Mouse (Mus musculus): Measurements from ENCODE around the gene Ssr2.
A peak's percentile ranks its signal among the peaks of the same experiment; 100 is the strongest.
"Not testable (repeated sequence)": the region's sequence is repeated elsewhere in the genome, so short reads cannot be mapped to it uniquely, and the experiment has no call there.

Gene Ssr2

DNA sequence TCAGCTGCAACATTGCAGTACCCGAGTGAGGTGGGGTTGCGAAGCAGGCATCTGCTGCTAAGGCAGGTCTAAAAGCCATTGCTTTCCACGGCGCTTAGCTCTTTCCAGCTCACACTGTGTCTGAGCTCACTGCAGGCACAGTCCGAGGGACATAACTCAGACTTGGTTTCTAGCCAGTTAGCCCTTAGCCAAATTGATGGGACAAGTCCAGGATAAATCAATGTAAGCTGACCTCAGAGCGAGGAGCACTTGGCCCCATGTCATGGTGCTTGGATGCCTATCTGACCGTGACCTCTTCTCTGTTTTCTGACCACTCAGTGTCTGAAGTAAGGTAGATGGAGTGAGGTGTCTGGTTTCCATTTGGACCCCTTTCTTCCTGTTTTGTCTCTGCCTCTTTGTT, 11.7 kb upstream of the Ssr2 start:
- DNase-seq (ENCODE audit: low spot score), result peak; percentile 53

DNA sequence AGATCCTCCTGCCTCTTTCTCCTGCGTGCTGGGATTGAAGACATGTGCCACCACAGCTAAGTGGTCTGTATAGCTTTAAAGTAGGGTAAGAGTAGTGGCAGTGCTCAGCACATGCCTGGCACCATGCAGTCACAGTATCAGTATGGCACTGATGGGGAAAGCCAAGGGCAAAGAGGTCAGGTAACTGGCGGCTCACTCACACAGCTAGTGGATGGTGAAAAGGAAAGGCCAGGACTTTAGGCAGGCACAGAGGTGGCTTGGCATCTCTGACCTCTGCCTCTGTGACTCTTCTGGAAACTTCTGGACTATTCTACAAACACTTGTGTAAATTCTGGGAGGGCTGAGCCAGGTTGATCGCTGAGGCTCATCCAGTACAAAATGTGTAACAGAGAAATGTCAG, 9.6 kb upstream of the Ssr2 start:
- no peak for DNase-seq (ENCODE audit: low spot score)

DNA sequence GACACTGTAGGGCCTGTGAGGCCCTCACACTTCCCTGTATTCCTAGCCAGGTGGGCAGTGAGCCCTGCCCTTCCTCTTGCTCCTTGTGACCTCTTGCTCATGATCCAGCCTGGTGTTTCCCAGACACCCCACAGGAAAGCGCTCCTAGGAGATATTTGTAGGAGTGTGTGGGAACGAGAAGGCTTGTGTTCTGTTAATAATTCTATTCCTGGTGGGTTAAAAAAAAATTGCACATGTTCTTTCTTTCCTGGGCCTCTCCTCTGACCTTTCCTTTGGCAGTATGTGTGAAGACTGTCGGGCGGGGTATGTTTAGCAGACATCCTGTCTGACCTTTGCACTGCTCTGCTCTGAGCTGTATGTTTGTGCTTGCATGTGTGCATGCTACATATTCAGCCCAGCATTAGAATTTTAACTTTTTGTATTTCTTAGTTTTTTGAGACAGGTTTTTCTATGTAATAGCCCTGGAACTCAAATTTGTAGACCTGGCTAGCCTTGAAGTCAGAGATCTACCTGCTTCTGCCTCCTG, 9.1 kb upstream of the Ssr2 start:
- DNase-seq (ENCODE audit: low spot score), result no peak

DNA sequence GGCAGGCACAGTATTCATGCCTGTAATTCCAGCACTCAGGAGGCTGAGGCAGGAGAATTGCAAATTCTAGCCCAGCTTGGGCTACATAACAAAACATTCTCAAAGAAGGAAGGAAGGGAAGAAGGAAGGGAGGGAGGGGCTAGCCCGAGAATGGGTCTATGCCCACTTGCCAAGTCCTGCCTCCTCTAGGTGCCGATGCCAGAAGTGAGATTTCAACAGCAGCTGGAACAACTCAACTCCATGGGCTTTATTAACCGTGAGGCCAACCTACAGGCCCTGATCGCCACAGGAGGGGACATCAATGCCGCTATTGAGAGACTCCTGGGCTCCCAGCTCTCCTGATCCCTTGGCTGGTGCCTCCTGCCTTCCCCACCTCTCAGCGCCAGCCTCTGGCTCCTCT, 7.8 kb upstream of the Ssr2 start:
- no peak for DNase-seq (ENCODE audit: low spot score)

DNA sequence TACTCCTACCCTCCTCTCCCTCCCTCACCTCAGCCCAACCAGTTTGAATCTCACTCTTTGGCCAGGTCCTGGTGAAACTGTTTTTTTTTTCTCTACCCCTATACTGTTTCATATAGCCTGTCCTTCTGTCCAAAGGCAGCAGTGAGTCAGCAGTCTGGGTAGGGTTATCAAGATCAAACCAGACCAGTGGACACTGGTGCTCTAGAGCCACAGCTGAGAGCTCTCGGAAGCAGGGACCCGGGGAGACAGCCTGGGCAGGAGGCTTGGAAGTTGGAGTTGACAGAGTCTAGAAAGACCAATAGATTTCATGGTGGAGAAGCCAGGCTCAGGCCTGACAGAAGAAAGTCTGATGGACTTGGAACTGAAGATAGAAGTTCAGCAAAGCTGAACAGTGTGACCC, 7.1 kb upstream of the Ssr2 start:
- no peak for DNase-seq (ENCODE audit: low spot score)

DNA sequence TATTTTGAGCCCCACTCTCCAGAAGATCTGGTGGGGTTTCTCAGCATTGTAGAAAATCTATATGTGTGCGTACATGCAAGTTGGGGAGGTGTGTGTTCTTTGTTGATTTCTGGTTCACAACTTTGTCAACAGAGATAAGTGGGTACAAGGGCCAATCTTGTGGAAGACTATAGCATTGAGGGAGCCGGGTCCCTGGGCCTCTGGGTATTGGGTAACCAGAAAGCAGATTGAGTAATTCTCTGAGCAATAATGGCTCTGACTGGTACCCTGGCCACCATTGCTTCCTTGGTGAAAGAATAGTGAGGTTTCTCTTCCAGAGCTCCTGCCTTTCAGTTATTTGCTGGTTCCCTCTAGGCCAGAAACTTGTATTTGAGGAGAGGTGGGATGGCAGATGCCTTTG, 6.6 kb upstream of the Ssr2 start:
- no peak for DNase-seq (ENCODE audit: low spot score)

DNA sequence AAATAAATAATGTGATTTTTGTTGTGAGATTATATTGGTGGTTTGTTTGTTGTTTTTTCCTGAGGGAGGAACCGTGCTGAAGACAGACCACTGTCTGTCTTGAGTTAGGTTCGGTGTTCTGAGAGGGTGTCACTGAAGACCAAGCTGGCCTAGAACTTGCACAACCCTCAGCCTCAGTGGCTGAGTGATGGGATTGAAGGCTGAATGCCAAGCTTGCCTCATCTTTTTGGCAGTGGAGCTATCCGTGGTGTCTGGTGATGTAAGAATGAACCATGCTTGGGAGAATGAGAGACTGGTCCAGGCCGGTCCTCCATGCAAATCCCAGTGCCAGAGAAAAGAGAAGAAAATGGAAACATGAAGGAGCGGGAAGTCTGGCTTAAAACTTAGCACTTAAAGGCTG, 6.0 kb upstream of the Ssr2 start:
- no peak for DNase-seq (ENCODE audit: low spot score)

DNA sequence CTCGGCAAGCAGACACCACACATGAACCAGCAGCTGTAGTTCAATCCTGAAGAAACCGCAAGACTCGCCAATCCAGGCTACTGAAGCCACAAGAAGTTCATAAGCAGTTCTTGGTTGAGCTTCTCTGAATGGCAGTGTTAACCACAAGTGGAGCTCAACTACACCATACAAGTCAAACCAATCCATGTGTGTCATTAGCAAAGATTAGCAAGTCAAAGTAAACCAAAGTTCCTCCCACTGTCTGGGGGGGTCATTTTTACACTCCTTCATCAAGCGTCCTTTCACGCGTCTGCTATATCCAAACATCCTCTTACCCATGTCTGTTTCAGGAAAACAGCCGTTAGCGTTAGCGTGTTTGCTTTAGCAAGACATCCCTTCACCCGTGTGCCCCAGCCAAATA, 5.3 kb upstream of the Ssr2 start:
- no peak for DNase-seq (ENCODE audit: low spot score)

DNA sequence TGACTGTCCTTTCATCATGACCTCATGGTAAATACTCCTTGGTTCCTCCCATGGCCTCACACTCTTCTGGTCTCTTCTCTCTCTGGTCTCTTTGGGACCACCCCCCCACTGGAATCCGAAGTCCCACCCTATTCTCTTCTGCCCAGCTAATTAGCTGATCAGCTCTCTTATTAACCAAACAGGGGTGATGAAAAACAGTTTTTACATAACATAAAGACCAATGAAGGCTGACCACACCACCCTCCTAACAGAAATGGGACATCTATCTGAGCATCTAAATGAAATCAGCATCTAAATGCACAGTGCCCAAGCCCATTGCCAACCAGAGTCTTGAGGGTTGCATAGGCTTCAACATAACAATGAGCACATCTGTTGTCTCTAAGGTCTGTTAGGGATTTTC, 3.8 kb upstream of the Ssr2 start:
- DNase-seq (ENCODE audit: low spot score), result no peak

DNA sequence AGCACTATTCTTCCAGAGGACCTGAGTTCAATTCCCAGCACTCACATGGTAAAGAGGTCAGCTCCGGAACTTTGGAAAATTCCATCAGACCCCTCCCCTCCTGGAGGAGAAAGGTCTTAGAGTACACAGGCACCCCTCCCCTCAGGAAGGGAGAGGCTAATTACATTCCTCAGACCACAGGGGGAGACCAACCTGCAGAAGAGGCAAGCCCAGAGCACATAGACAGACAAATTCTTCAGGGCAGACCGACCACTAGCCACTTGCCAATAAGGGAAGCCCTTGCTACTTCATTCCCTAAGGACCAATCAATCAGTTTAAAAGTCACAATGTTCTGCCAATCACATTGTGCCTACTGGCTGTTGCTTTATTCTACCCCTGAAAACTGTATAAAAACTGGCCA, 2.8 kb upstream of the Ssr2 start:
- no peak for DNase-seq (ENCODE audit: low spot score)

DNA sequence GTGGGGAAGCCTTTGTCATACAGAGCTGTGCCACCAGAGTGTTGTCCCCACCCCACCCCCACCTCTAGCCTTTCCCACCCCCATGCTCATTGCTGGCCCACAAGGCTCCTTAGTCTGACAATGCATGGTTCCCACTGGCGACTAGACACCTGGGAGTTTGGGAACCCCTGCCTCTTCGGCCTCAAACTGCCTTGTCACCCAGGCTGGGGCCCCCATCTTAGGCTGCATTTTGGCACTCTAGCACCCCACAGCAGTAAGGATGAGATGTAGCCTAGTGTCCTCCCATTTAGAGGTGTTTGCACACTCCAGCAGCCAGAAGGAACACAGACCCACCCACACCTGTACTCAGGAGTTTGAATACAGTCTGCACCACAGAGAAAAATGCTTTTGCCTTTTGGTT, 1.9 kb upstream of the Ssr2 start:
- no peak for DNase-seq (ENCODE audit: low spot score)

DNA sequence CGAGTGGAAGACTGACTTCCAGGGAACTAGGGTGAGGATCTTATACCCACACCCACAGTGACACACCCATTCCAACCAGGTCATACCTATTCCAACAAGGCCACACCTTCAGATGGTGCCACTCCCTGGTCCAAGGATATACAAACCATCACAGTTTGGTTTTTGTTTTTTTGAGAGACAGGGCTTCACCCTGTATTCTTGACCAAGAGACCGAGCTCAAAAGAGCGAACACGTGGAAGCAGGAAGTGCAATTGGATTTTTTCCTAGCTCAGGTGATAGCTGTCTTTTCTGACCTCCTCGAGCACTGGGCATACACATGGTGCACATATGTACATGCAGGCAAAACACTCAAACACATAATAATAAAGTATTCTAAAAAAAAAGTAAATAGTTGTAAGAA, 2.2 kb downstream of the Ssr2 start:
- not testable (repeated sequence) for DNase-seq (ENCODE audit: low spot score)

DNA sequence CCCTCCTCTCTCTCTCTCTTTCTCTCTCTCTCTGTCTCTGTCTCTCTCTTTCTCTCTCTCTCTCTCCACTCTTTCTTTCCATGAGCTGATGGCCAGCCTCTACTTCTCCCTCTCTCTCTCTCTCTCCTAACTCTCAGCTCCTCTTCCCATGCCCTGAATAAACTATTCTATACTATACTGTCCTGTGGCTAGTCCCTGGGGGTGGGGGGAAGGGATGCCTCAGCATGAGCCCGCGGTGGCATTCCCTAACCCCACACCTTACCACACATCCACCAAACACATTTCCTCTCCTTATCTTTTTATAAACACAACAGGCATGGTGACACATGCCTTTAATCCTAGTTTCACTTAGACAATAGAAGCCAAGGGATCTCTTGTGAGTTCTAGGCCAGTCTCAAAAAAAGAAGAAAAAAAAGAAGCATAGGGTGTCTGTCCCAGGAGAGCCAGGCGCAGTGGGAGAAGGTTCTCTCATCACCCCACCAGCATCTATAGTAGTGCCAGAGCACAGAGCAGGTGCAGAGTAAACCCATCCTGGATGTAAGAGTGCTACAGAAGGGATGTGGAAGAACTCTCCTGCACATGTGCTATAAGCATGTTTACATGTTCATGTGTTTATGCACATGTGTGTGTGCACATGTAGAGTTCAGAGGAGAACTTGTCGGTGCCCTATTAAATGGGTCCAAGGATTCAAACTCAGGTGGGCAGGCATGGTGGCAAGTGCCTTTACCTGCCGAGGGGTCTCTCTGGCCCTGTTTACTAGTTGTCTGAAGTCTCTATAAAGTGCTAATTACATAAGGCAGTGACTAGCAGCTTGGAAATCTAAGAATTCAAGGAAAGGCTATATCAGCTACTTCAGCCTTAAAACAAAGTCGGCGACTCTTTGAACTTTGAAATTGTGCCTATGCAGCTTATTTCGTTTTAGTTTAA, 3.1 kb downstream of the Ssr2 start:
- no peak for DNase-seq (ENCODE audit: low spot score)

DNA sequence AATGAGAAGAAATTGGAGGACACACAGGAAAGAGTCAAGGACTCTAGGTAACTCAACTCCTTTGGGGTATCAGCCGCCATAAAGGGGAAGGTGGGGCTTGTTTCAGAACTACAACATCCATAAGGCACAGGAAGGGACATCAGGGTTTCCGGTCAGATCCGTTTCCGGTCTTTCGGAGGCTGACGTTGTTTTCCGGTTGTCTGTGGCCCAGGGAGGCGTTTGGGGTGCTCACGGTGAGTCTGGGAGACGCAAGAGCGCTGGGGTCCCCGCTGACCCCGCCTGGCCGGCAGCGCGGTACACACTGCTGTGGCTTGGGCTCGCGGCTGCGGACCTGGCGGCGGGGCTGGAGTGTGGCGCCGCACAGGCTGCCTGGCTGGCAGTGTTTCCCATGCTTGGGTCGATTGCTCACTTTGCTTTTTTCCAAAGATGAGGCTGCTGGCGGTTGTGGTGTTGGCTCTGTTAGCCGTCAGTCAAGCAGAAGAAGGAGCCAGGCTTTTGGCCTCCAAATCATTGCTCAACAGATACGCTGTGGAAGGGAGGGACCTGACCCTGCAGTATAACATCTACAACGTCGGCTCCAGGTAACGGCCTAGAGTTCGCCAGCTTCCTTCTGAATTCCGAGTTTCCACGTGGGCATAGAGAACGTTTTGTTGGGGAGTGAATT, 3.9 kb downstream of the Ssr2 start:
- peak; percentile 80 for DNase-seq (ENCODE audit: low spot score)

DNA sequence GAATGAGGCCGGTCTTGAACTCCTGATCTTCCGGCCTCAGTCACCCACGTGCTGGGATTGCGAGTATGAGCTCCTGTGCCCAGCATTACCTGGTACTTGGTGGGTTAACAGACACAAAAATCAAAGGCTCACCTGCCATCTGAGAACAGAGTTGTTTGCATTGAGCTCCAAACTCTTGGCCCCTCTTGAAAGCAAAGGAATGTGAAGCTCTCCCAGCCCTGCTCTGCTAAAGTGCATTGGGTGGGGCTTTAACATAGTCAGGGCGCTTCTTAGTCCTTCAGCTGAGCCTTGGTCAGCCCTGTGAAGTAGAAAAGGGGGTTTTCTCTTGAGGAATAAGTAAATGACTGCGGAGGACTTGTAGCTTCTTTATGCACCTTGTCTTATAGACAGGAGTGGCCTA, 10.1 kb downstream of the Ssr2 start:
- DNase-seq (ENCODE audit: low spot score), result no peak

DNA sequence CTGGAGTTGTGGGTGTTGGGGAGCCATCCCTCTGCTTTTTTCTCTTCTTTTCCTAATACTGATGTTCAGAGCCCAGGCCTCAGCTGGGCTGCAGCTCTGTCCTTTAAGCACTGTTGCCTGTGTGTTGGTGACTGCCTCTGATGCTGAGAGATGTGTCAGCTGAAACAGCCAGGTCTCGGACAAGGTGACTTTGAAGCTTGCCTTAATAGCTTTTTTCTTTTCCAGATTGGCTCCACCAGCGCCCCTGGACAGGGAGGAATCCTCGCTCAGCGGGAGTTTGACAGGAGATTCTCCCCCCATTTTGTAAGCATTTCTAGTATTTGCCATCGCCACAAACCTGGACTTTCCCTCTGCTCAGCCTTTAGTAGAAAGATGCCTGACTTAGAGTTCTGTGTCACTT, 11.0 kb downstream of the Ssr2 start:
- DNase-seq (ENCODE audit: low spot score), result no peak

DNA sequence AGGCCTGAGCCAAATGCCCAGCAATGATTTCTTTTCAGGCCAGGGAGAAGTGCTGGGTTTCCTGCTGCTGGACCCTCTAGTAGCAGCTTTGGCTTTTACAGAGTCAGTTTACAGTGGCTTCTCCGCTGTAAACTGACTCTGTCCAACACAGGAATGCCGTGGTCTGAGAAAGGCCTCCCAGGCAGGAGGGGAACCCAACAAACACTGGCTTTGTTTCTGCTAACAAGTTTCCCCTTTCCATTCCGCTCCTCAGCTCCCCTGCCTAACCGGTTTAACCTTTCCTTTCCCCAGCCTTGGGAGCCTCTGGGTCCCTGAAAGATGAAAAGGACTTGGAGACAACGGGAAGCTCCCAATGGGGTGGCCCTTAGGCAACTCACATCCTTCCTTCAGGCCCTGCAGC, 14.6 kb downstream of the Ssr2 start:
- no peak for DNase-seq (ENCODE audit: low spot score)

DNA sequence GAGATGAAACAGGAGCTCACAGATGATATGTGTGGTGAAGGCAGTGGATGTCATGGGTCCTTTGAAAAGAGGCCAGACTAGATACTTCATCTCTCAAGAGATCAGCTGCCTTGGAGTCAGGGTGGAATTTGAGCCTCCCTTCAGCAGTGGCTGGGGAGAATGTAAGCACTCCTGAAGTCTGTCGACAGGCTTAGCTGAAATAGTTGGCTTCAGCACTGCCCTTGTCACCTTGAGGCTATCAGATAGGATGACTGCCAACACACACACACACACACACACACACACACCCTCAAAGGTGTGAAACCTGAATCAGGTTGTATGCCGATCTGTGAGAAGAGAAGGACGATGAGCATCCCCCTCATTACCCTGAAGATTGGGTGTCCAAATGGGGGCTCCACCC, 15.4 kb downstream of the Ssr2 start:
- DNase-seq (ENCODE audit: low spot score), result no peak

DNA sequence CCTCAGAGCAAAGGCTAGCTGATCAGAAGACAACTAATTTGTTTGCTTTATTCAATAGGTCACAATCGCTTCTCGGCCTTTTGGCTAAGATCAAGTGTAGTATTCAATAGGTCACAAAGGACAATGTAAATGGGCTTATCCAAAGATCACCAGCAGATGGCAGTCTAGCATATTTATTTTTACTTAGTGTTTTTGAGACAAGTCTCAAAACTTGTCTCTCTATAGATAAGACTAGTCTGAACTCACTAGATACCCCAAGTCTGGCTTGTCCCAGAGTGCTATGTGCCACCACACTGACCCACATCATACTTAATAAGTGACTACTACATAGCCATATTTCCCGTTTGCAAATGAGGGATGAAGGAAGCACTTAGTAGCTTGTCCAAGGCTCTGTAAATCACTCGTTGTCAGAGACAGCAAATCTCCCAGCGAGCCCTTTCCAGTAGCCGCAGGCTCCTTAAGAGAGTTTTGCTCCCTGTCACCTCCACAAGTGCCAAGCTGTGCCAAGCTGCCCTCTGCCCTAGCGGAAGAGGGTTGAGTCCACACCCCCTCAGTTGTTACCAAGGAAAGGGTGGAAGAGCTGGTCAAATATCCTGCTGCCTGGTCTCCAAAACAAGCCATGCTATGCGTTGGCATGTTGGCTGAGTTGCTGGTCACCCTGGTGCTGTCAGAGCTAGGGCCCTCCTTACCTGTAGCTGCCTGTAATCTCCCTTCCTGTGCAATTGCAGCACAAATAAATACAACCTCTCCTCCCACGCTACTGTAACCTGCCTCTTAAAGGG, 16.5 kb downstream of the Ssr2 start:
- DNase-seq (ENCODE audit: low spot score), result peak; percentile 83

DNA sequence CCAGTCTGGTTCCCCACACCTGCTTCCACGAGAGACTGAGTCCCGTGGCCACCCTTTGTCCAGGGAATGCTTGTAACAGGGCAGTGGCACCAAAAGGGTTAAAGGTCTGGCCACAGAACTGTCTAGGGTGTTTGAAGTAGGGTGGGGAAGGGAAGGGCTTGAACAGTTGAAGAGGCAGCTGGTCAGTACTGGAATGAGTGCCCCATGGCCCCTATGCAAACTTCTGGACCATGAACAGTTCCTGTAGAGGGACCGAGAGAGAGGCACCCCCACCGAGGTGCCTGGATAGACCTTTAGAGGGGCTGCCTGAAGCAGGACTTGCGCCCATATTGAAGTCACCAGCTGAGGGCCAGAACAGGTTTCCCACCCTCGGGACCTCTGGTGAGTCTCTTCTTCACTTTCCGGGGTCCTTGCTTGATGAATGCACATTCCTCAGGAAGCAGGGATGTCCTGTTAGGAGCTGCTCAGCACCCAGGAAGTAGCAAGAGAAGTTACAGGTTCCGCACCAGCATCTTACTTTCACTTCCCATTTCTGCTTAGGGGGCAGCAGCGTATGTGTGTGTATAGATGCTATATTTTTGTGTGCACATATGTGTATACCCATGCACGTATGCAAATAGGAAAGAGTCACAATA, 17.4 kb downstream of the Ssr2 start:
- DNase-seq (ENCODE audit: low spot score), result no peak

DNA sequence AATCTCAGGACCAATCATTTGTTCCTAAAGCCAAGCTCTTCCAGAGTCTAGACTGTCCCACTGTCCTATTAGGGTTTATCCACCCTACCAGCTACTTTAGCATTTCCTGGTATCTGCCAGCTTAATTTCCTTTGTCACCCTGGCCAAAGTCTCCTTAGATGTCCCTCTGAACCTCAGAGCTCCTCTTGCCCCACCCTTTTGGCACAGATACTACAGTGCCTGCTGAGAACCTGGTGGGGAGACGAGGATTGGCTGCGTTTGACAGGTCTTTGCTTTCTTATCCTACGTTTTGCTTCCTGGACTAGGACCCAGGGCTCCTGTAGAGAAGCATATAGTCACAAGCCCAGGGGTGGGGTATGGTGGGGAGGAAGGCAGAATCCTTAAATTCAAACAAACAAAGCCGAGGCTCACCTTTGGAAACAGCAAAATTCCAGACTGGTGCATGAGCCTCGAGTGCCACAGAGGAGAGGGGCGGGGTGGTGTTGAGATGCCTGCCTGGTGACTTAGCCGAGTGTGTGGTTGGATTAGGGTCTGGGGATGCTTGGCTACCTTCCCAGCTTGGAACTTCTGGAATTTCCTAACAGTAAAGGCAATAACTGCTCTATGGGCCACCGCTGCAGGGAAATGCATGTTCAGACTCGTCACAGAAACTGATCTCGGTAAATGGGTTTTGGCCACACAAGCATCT, 18.4 kb downstream of the Ssr2 start:
- DNase-seq (ENCODE audit: low spot score), result no peak

DNA sequence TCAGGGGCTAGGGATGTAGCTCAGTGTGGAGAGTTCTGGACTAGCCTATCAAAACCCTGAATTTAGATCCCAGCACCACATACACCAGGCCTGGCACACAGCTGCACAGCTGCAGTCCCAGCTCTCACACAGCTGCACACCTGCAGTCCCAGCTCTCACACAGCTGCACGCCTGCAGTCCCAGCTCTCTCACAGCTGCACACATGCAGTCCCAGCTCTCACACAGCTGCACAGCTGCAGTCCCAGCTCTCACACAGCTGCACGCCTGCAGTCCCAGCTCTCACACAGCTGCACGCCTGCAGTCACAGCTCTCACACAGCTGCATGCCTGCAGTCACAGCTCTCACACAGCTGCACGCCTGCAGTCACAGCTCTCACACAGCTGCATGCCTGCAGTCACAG, 20.9 kb downstream of the Ssr2 start:
- not testable (repeated sequence) for DNase-seq (ENCODE audit: low spot score)
